Mouse (Mus musculus): ENCODE results near the gene Ccdc85c. TPM values are rescaled to one million over a fixed set of nuclear protein-coding genes. Genes with fewer than 3 reads are reported as not detected.
A peak's percentile ranks its signal among the peaks of the same experiment; 100 is the strongest.

Ccdc85c gene
- polyA plus RNA-seq, 1 experiment: 48.9 TPM

GRCm38 (mm10) chr12:108249019-108249418 lies 26.2 kb downstream of the Ccdc85c start:
- DNase-seq (ENCODE audit: low read depth): no peak
- no peak for TF ChIP-seq CTCF (IDR thresholded peaks at IDR 0.05; ENCODE audit: borderline replicate concordance, extremely low read depth, insufficient read depth, insufficient read length)
- TF ChIP-seq POLR2A (IDR thresholded peaks at IDR 0.05; ENCODE audit: borderline replicate concordance, extremely low read depth, insufficient read depth, insufficient read length, poor library complexity, severe bottlenecking): no peak

GRCm38 (mm10) chr12:108246759-108247500 lies 28.3 kb downstream of the Ccdc85c start:
- DNase-seq (ENCODE audit: low read depth): no peak
- TF ChIP-seq POLR2A (IDR thresholded peaks at IDR 0.05; ENCODE audit: borderline replicate concordance, extremely low read depth, insufficient read depth, insufficient read length, poor library complexity, severe bottlenecking) (no peak), CTCF (IDR thresholded peaks at IDR 0.05; ENCODE audit: borderline replicate concordance, extremely low read depth, insufficient read depth, insufficient read length) (no peak)

GRCm38 (mm10) chr12:108245579-108245978 lies 29.6 kb downstream of the Ccdc85c start:
- TF ChIP-seq POLR2A (IDR thresholded peaks at IDR 0.05; ENCODE audit: borderline replicate concordance, extremely low read depth, insufficient read depth, insufficient read length, poor library complexity, severe bottlenecking): no peak
- no peak for TF ChIP-seq CTCF (IDR thresholded peaks at IDR 0.05; ENCODE audit: borderline replicate concordance, extremely low read depth, insufficient read depth, insufficient read length)
- no peak for DNase-seq (ENCODE audit: low read depth)

DNA sequence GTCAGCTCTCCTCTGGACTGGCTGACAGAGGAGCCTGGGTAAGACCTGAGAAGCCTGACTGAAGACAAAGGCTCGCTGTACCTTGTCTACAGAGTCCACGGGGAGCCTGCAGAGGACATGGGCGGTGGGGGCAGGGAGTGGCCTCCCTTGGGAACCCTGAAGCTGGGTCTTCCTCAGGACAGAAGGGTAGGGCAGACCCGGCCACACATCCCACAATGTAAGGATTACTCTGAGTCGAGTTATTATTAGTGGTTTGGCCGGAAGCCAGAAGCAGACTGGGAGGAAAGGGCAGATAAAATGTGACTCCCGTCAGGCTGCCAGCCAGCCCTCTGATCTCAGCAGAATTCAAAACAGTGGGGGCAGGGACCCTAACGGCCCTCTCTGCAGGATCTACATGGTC lies 30.4 kb downstream of the Ccdc85c start:
- peak; percentile 84 for DNase-seq (ENCODE audit: low read depth)
- TF ChIP-seq CTCF (IDR thresholded peaks at IDR 0.05; ENCODE audit: borderline replicate concordance, extremely low read depth, insufficient read depth, insufficient read length) (no peak), POLR2A (IDR thresholded peaks at IDR 0.05; ENCODE audit: borderline replicate concordance, extremely low read depth, insufficient read depth, insufficient read length, poor library complexity, severe bottlenecking) (no peak)

DNA sequence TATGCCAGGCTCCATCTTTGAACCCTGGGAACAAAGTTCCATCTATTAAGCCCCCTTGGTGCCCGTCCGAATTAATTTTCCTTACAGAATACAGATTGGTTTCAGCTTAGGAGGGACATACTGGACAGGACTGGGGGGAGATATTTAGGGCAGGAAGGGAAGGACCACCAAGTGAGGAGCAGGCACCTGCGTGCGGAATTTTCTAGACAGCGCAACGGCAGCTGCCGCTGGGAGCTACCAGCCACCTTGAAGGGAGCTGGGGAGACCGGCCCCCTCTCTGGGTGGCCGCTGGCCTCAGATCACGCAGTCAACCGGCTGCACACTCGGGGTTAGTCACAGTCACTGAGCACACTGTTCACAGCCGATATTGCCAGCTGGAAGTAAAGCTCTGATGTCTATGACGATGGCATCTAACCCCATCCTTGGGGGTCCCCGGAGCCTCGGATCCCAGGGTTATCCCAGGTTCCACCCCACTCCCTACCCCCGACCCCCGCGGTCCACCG lies 32.9 kb downstream of the Ccdc85c start:
- no peak for DNase-seq (ENCODE audit: low read depth)
- TF ChIP-seq POLR2A (IDR thresholded peaks at IDR 0.05; ENCODE audit: borderline replicate concordance, extremely low read depth, insufficient read depth, insufficient read length, poor library complexity, severe bottlenecking) (no peak), CTCF (IDR thresholded peaks at IDR 0.05; ENCODE audit: borderline replicate concordance, extremely low read depth, insufficient read depth, insufficient read length) (no peak)

GRCm38 (mm10) chr12:108241626-108242025 lies 33.6 kb downstream of the Ccdc85c start:
- no peak for DNase-seq (ENCODE audit: low read depth)
- TF ChIP-seq CTCF (IDR thresholded peaks at IDR 0.05; ENCODE audit: borderline replicate concordance, extremely low read depth, insufficient read depth, insufficient read length) (peak; percentile 11; the same call in 1 of the 2 replicates), POLR2A (IDR thresholded peaks at IDR 0.05; ENCODE audit: borderline replicate concordance, extremely low read depth, insufficient read depth, insufficient read length, poor library complexity, severe bottlenecking) (no peak)

DNA sequence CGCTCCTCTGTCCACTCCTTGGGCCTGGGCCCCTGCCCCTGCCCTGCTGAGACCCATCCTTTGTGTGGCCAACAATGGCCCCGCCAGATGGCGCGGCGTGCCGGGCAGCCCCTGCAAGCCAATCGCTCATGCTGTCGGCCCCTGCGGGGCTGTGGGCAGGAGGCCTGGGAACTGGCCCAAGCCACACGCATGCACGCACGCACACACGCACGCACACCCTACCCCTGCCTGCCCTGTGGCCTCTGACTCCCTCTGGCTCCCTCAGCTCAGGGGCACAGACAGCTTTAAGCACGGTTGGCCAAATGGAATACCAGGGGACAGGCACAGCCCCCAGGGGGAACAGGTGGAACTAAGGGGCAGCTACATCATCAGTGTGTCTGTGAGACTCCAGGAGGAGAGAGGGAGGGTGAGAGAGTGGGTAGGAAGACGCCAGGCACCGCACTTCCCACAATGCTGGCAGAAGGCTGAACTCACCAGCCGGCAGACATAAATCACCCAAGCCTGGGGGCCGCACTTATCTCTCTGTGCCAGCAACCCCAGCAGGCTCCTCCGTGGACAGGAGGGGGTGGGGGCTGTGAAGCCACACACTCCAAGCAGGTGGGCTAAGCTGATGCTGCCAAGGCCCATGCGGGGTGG lies 34.2 kb downstream of the Ccdc85c start:
- peak; percentile 86 for DNase-seq (ENCODE audit: low read depth)
- TF ChIP-seq CTCF (IDR thresholded peaks at IDR 0.05; ENCODE audit: borderline replicate concordance, extremely low read depth, insufficient read depth, insufficient read length) (peak; percentile 21; the same call in 1 of the 2 replicates), POLR2A (IDR thresholded peaks at IDR 0.05; ENCODE audit: borderline replicate concordance, extremely low read depth, insufficient read depth, insufficient read length, poor library complexity, severe bottlenecking) (no peak)

DNA sequence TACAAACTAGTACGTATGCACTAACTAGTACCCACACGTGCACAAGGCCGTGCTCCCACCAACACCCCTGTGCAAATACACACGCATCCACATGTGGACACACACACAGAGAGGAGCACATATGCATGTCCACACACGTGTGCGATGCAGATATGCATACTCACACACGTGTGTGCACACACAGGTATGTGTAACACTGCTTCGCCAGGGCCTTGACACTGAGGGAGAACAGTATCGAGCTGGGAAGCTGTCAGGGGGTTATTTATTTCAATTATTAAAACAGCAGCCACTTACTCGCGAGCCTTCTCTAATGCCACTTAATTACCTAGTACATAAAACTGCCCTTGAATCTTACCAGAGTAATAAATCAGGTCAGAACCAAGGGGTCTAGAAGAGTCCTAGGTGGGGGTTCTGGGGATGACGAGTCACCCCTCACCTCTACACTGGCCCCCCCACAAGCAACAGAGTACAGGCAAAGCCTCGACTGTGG lies 34.8 kb downstream of the Ccdc85c start:
- DNase-seq (ENCODE audit: low read depth): no peak
- TF ChIP-seq POLR2A (IDR thresholded peaks at IDR 0.05; ENCODE audit: borderline replicate concordance, extremely low read depth, insufficient read depth, insufficient read length, poor library complexity, severe bottlenecking) (no peak), CTCF (IDR thresholded peaks at IDR 0.05; ENCODE audit: borderline replicate concordance, extremely low read depth, insufficient read depth, insufficient read length) (no peak)

DNA sequence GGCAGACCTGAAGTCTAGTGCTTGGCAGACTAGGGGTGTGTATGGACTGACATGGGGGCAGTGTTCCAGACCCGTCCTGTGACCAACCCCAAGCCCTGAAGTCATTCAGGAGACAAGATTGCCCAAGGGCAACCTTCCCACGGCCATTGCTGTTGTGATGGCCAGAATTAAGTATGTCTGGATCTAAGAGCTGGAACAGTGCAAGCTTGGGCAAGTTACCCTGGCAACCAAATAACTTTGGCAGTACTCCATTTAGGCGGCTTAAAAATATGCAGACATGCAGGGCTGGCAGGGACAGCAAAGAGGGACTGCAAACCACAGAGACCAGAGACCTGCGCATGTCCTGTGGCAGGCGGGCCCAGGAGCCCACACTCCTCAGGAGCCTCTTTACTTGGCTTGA lies 35.8 kb downstream of the Ccdc85c start:
- TF ChIP-seq POLR2A (IDR thresholded peaks at IDR 0.05; ENCODE audit: borderline replicate concordance, extremely low read depth, insufficient read depth, insufficient read length, poor library complexity, severe bottlenecking) (no peak), CTCF (IDR thresholded peaks at IDR 0.05; ENCODE audit: borderline replicate concordance, extremely low read depth, insufficient read depth, insufficient read length) (no peak)
- DNase-seq (ENCODE audit: low read depth): peak; percentile 96

- DNase-seq (ENCODE audit: low read depth): no peak
- TF ChIP-seq CTCF (IDR thresholded peaks at IDR 0.05; ENCODE audit: borderline replicate concordance, extremely low read depth, insufficient read depth, insufficient read length) (no peak), POLR2A (IDR thresholded peaks at IDR 0.05; ENCODE audit: borderline replicate concordance, extremely low read depth, insufficient read depth, insufficient read length, poor library complexity, severe bottlenecking) (no peak)
Measured at GRCm38 (mm10) chr12:108238395-108239035, 36.7 kb downstream of the Ccdc85c start.

Measured in brain, embryonic 14.5 days (tissue).